Mouse (Mus musculus) CH12.LX (cell line): ENCODE data around the gene Arhgef11. TPM values are rescaled to one million over a fixed set of nuclear protein-coding genes. Genes with fewer than 3 reads are reported as not detected.

Source experiments
- DNase-seq: peaks from one replicate; pipeline ENCODE4 v3.0.0-alpha.2; 2013; ENCODE audit errors: extremely low read depth
- H3K27ac ChIP-seq: 2 replicates; pipeline ENCODE4 v1.5.1; 2012; ENCODE audit warnings: low read depth, mild to moderate bottlenecking, control low read depth, moderate library complexity; ENCODE audit not compliant: insufficient read depth
- H3K27me3 ChIP-seq: replicated peaks from 2 replicates; pipeline ENCODE3; 2012; ENCODE audit warnings: inconsistent platforms
- H3K36me3 ChIP-seq, 2 experiments: replicated peaks in 1 of 2; 2 replicates each; pipeline versions ENCODE3 to v1.6.1; 2012; ENCODE audit warnings: inconsistent platforms in 1 of 2, low read length in 1 of 2, mild to moderate bottlenecking in 1 of 2, mixed read lengths in 1 of 2, moderate library complexity in 1 of 2; ENCODE audit not compliant: control insufficient read depth in 1 of 2, insufficient read depth in 1 of 2
- H3K4me1 ChIP-seq, 2 experiments: 2 replicates each; pipeline ENCODE4 v1.6.1; 2012; ENCODE audit warnings: inconsistent platforms in 1 of 2, moderate library complexity in 1 of 2; ENCODE audit not compliant: insufficient read depth in 2 of 2, control insufficient read depth in 1 of 2
- H3K4me2 ChIP-seq: 2 replicates; pipeline ENCODE4 v1.6.1; 2012; ENCODE audit warnings: low read depth, mild to moderate bottlenecking, control low read depth; ENCODE audit not compliant: poor library complexity, insufficient read depth, severe bottlenecking
- H3K4me3 ChIP-seq, 3 experiments: fragments of 150-350 bp in 1 of 3; sonication (generic) in 1 of 3; replicated peaks in 1 of 3; 2 replicates each; pipeline versions ENCODE3 to v1.5.1; 2011 to 2012; ENCODE audit warnings: low read depth in 2 of 3, low read length in 2 of 3, mild to moderate bottlenecking in 2 of 3, moderate library complexity in 2 of 3, control low read depth in 1 of 3, improper control_type of control experiment in 1 of 3, inconsistent platforms in 1 of 3, mixed read lengths in 1 of 3; ENCODE audit not compliant: poor library complexity in 1 of 3
- H3K79me2 ChIP-seq: replicated peaks from 2 replicates; pipeline ENCODE4 v1.6.1; 2012; ENCODE audit warnings: mild to moderate bottlenecking, moderate library complexity; ENCODE audit not compliant: control insufficient read depth, poor library complexity, insufficient read depth, severe bottlenecking; ENCODE audit errors: extremely low read depth
- H3K9ac ChIP-seq: 2 replicates; pipeline ENCODE4 v1.6.1; 2012; ENCODE audit warnings: low read depth, mild to moderate bottlenecking, control low read depth, moderate library complexity; ENCODE audit not compliant: insufficient read depth
- H3K9me3 ChIP-seq: replicated peaks from 2 replicates; pipeline ENCODE3; 2012; ENCODE audit warnings: low read length, inconsistent platforms, mixed read lengths
- BHLHE40 ChIP-seq: IDR thresholded peaks from 2 replicates; pipeline ENCODE4 v1.6.1; 2011; ENCODE audit warnings: mild to moderate bottlenecking, low read depth, low read length, improper control_type of control experiment
- CTCF ChIP-seq, 2 experiments: IDR thresholded peaks in 1 of 2; conservative IDR thresholded peaks in 1 of 2; 2 replicates each; pipeline ENCODE4 v1.5.1; 2011 to 2012; ENCODE audit warnings: low read depth in 2 of 2, low read length in 2 of 2, improper control_type of control experiment in 1 of 2, inconsistent platforms in 1 of 2, mild to moderate bottlenecking in 1 of 2, moderate library complexity in 1 of 2
- E2F4 ChIP-seq: IDR thresholded peaks from 2 replicates; pipeline ENCODE4 v1.6.1; 2011; ENCODE audit warnings: low read depth, low read length, improper control_type of control experiment; ENCODE audit not compliant: insufficient replicate concordance
- ETS1 ChIP-seq: conservative IDR thresholded peaks from 2 replicates; pipeline ENCODE4 v1.6.1; 2012; ENCODE audit warnings: low read depth, mild to moderate bottlenecking, inconsistent platforms, low read length, improper control_type of control experiment, moderate library complexity
- GABPA ChIP-seq: IDR thresholded peaks from 2 replicates; pipeline ENCODE4 v1.6.1; 2012; ENCODE audit warnings: low read depth, low read length, improper control_type of control experiment, inconsistent platforms; ENCODE audit not compliant: insufficient replicate concordance
- JUND ChIP-seq: conservative IDR thresholded peaks from 2 replicates; pipeline ENCODE4 v1.6.1; 2011; ENCODE audit warnings: low read depth, low read length, improper control_type of control experiment
- MAZ ChIP-seq: IDR thresholded peaks from 2 replicates; pipeline ENCODE4 v1.6.1; 2012; ENCODE audit warnings: low read depth, mild to moderate bottlenecking, inconsistent platforms, low read length, improper control_type of control experiment, moderate library complexity
- MXI1 ChIP-seq: IDR thresholded peaks from 2 replicates; pipeline ENCODE4 v1.6.1; 2011; ENCODE audit warnings: mild to moderate bottlenecking, low read depth, low read length, improper control_type of control experiment
- NELFE ChIP-seq: IDR thresholded peaks from 2 replicates; pipeline ENCODE4 v1.6.1; 2011; ENCODE audit warnings: low read depth, low read length, improper control_type of control experiment
- NRF1 ChIP-seq: IDR thresholded peaks from 2 replicates; pipeline ENCODE4 v1.6.1; 2014; ENCODE audit warnings: low read depth, mild to moderate bottlenecking, inconsistent platforms, low read length, improper control_type of control experiment, moderate library complexity
- PAX5 ChIP-seq: IDR thresholded peaks from 2 replicates; pipeline ENCODE4 v1.6.1; 2012; ENCODE audit warnings: low read length, inconsistent platforms, mixed read lengths
- POLR2A ChIP-seq: IDR thresholded peaks from 2 replicates; pipeline ENCODE4 v1.6.1; 2011; ENCODE audit warnings: low read depth, mild to moderate bottlenecking, improper control_type of control experiment, low read length
- POLR2AphosphoS2 ChIP-seq: IDR thresholded peaks from 2 replicates; pipeline ENCODE4 v1.6.1; 2011; ENCODE audit warnings: low read depth, low read length, improper control_type of control experiment
- RAD21 ChIP-seq: IDR thresholded peaks from 2 replicates; pipeline ENCODE4 v1.6.1; 2011; ENCODE audit warnings: low read depth, mild to moderate bottlenecking, low read length, improper control_type of control experiment, moderate library complexity
- SIN3A ChIP-seq: IDR thresholded peaks from 2 replicates; pipeline ENCODE4 v1.6.1; 2012; ENCODE audit warnings: low read length, improper control_type of control experiment, inconsistent platforms
- SMC3 ChIP-seq: IDR thresholded peaks from 2 replicates; pipeline ENCODE4 v1.6.1; 2011; ENCODE audit warnings: low read depth, low read length, improper control_type of control experiment
- TBP ChIP-seq: conservative IDR thresholded peaks from 2 replicates; pipeline ENCODE4 v1.6.1; 2011; ENCODE audit warnings: low read depth, low read length, improper control_type of control experiment
- USF1 ChIP-seq: IDR thresholded peaks from 2 replicates; pipeline ENCODE4 v1.6.1; 2014; ENCODE audit warnings: low read depth, mild to moderate bottlenecking, inconsistent platforms, low read length, improper control_type of control experiment
- USF2 ChIP-seq: conservative IDR thresholded peaks from 2 replicates; pipeline ENCODE4 v1.6.1; 2011; ENCODE audit warnings: low read depth, low read length, improper control_type of control experiment
- ZC3H11A ChIP-seq: IDR thresholded peaks from 2 replicates; pipeline ENCODE4 v1.6.1; 2012; ENCODE audit warnings: low read depth, mild to moderate bottlenecking, inconsistent platforms, low read length, improper control_type of control experiment
- ZKSCAN1 ChIP-seq: IDR thresholded peaks from 2 replicates; pipeline ENCODE4 v1.6.1; 2012; ENCODE audit warnings: low read depth, inconsistent platforms, low read length, improper control_type of control experiment, borderline replicate concordance
- ZMIZ1 ChIP-seq: IDR thresholded peaks from 2 replicates; pipeline ENCODE4 v1.6.1; 2012; ENCODE audit warnings: low read depth, mild to moderate bottlenecking, inconsistent platforms, low read length, improper control_type of control experiment
- ZNF384 ChIP-seq: IDR thresholded peaks from 2 replicates; pipeline ENCODE4 v1.6.1; 2012; ENCODE audit warnings: low read depth, low read length, improper control_type of control experiment, inconsistent platforms
- dilution Hi-C: fragments of 300-500 bp; cut with MboI; formaldehyde crosslinking; loops from 2 replicates; pipeline ENCODE4 v1.14.3; 2020; ENCODE audit warnings: low sequenced_read_pairs; ENCODE audit not compliant: extremely low pct_unique_long_range_greater_than_20kb, extremely low pct_ligation_motif_present
- in situ Hi-C: fragments of 300-500 bp; cut with MboI; formaldehyde crosslinking; loops from 3 replicates; pipeline ENCODE4 v1.14.3; 2019; ENCODE audit warnings: low sequenced_read_pairs, low pct_ligation_motif_present, low pct_unique_long_range_greater_than_20kb, mixed read lengths
- polyA plus RNA-seq: library from polyadenylated mRNA; unstranded; fragments of >175 nt; gene quantifications from 2 replicates; pipeline ENCODE4 v1.2.1, GENCODE M21; 2012; ENCODE audit warnings: low read depth; ENCODE audit not compliant: insufficient read length
- total RNA-seq, 2 experiments: library from RNA; depleted of rRNA; stranded (reverse); fragments of 300-350 nt in 1 of 2; fragments of >200 nt in 1 of 2; gene quantifications; 2 replicates each; pipeline ENCODE4 v1.2.3; 2012 to 2014

The Arhgef11 gene
- total and polyA plus RNA-seq, 3 experiments, result 5.6 to 11.7 (median 8.7) TPM

DNA sequence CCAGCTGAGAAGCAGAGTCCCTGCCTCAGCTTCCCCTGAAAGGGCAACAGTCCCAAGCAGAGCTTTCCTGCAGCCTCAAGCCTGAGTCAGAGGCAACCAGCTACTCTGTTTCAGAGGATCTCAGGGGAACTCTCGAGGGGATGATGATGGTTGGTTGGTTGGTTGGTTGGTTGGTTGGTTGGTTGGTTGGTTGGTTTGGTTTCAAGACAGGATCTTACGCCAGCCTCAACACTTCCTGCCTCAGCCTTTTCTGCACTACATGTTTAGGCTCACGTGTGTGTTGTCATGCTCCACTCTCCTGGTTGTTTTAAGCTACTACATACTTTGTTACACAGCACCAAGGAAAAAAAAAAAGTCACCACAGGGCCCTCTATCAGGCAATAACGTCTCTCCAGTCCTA, 126.6 kb downstream of the Arhgef11 start:
- no peak overlapping the region for H3K4me2 ChIP-seq
- H3K4me3 ChIP-seq, result no peak overlapping the region
- H3K27me3 ChIP-seq, result peaks cover 11% of the 10 kb centered on the region
- H3K79me2 ChIP-seq, result no peaks in the 10 kb centered on the region
- in situ Hi-C loops, result no loop called here
- peaks cover 0 to 11% of the 10 kb centered on the region in 2 experiments for H3K36me3 ChIP-seq
- no peak overlapping the region for H3K9ac ChIP-seq
- no peak overlapping the region for H3K27ac ChIP-seq
- TF ChIP-seq MAZ (no peak), BHLHE40 (0 out of 2 replicates have a peak, but pooled peaks have one; percentile 14)
- H3K4me1 ChIP-seq, result peaks cover 0 to 10% of the 10 kb centered on the region in 2 experiments; a peak in 1 of 4 replicates
- dilution Hi-C loops, result no loop called here
- no peak for DNase-seq
- no peaks in the 10 kb centered on the region for H3K9me3 ChIP-seq

GRCm38 (mm10) chr3:87745036-87745659, 127.8 kb downstream of the Arhgef11 start:
- H3K4me1 ChIP-seq, result peaks cover 0 to 14% of the 10 kb centered on the region in 2 experiments; a peak in 2 of 4 replicates
- no peak overlapping the region for H3K27ac ChIP-seq
- H3K27me3 ChIP-seq, result peaks cover 22% of the 10 kb centered on the region
- peaks cover 0 to 4% of the 10 kb centered on the region in 2 experiments for H3K36me3 ChIP-seq
- H3K4me3 ChIP-seq, result no peak overlapping the region
- H3K4me2 ChIP-seq, result no peak overlapping the region
- H3K79me2 ChIP-seq, result no peaks in the 10 kb centered on the region
- dilution Hi-C loops, result no loop called here
- in situ Hi-C loops, result no loop called here
- TF ChIP-seq NELFE (no peak), RAD21 (no peak), ZNF384 (no peak), USF1 (no peak), MAZ (no peak), ETS1 (no peak), POLR2AphosphoS2 (no peak), GABPA (no peak), POLR2A (no peak), MXI1 (no peak), SIN3A (no peak), ZMIZ1 (no peak), USF2 (no peak)
- no peaks in the 10 kb centered on the region for H3K9me3 ChIP-seq
- no peak for DNase-seq
- no peak overlapping the region for H3K9ac ChIP-seq

- Histone ChIP-seq H3K27ac (no peak within 1 kb of the TSS), H3K4me3 (no peak within 1 kb of the TSS), H3K9me3 (no peaks in the 10 kb centered on the region), H3K4me2 (no peak within 1 kb of the TSS), H3K27me3 (peaks cover 47% of the 10 kb centered on the region), H3K4me1 (peaks cover 0 to 11% of the 10 kb centered on the region in 2 experiments; a peak in 2 of 4 replicates), H3K36me3 (no peaks in the 10 kb centered on the region), H3K9ac (no peak within 1 kb of the TSS)
- dilution Hi-C loops, result no loop called here
- DNase-seq, result no peak
- TF ChIP-seq E2F4 (no peak), ZC3H11A (no peak), USF2 (no peak), ZKSCAN1 (no peak), JUND (no peak), PAX5 (no peak), RAD21 (no peak), TBP (no peak), SMC3 (no peak), CTCF (conservative IDR thresholded peaks at IDR 0.05 in 1 of 2, IDR thresholded peaks at IDR 0.05 in 1 of 2; ENCODE audit: low read depth in 2 of 2, low read length in 2 of 2) (no peak), NRF1 (no peak)
- TF ChIP-seq, all 38 proteins: peak for 0
- in situ Hi-C loops, result no loop called here
- H3K79me2 ChIP-seq, result no peaks in the 10 kb centered on the region
Observed at GRCm38 (mm10) chr3:87748431-87748830, 131.1 kb downstream of the Arhgef11 start, which contains the start of gene Lrrc71. Gene Lrrc71, minus strand, starts transcription at chr3:87748625.
